Comparison of ENCODE assay signal across 8 mouse cellular contexts in genomic region chr5:100674711-100675376, GRCm38 (mm10). TPM values are rescaled to one million over a fixed set of nuclear protein-coding genes. Genes with fewer than 3 reads are reported as not detected.
DNase-seq lines count a peak whose midpoint lies in the region; ATAC-seq and TF ChIP-seq lines count a peak whose summit lies in the region.

TSS of gene Coq2 (minus strand) at chr5:100675140.

- peak; percentile 90 for TF ChIP-seq CTCF in bone marrow, adult 2 months (IDR thresholded peaks at IDR 0.05; ENCODE audit: control insufficient read depth, insufficient read depth, low read length)

- DNase-seq in A20 (ENCODE audit: low read depth, low spot score), result peak; percentile 90
- DNase-seq in heart, adult 9 months (ENCODE audit: low spot score in 2 of 2), result peak; percentile 64 to 85
- DNase-seq in liver, result peak; percentile 88
- peak; percentile 83 to 90 for DNase-seq in spleen, postnatal 4 days (ENCODE audit: low spot score in 2 of 2)

- no peak for TF ChIP-seq POLR2A in bone marrow, adult 2 months (IDR thresholded peaks at IDR 0.05; ENCODE audit: borderline replicate concordance, control insufficient read depth, low read depth, low read length)

- H3K27me3 ChIP-seq in embryonic facial prominence, embryonic 15.5 days, result no peaks in the 10 kb centered on the region
- no peaks in the 10 kb centered on the region for H3K27me3 ChIP-seq in kidney, embryonic 14.5 days (ENCODE audit: control insufficient read depth, insufficient read depth, low read length)

- 0 out of 2 replicates have a peak, but pooled peaks have one; percentile 56 for ATAC-seq in embryonic facial prominence, embryonic 15.5 days (ENCODE audit: insufficient number of reproducible peaks, low FRiP score, low TSS enrichment, low read depth)
- peak; percentile 71 for ATAC-seq in kidney, embryonic 14.5 days (ENCODE audit: low FRiP score, low TSS enrichment)
- ATAC-seq in monocyte, adult 5-6 weeks (replicated peaks; ENCODE audit: insufficient number of reproducible peaks, low FRiP score, low TSS enrichment, poor library complexity, severe bottlenecking), result peak; percentile 75

- H3K4me2 ChIP-seq in embryonic facial prominence, embryonic 15.5 days (replicated peaks), result peak within 1 kb of the TSS; percentile 67
- peak within 1 kb of the TSS; percentile 73 for H3K4me2 ChIP-seq in kidney, embryonic 14.5 days (replicated peaks; ENCODE audit: low read depth, low read length)

- H3K9me3 ChIP-seq in embryonic facial prominence, embryonic 15.5 days (replicated peaks), result no peaks in the 10 kb centered on the region
- no peaks in the 10 kb centered on the region for H3K9me3 ChIP-seq in kidney, embryonic 14.5 days (ENCODE audit: control insufficient read depth, low read length)

- WGBS in bone marrow, adult 2 months, result 4% methylated on average over 17 of the region's 17 CpGs
- WGBS in embryonic facial prominence, embryonic 15.5 days, result 10% methylated on average over 17 of the region's 17 CpGs
- 10% methylated on average over 17 of the region's 17 CpGs for WGBS in kidney, embryonic 14.5 days

- peak within 1 kb of the TSS; percentile 87 for H3K9ac ChIP-seq in embryonic facial prominence, embryonic 15.5 days
- H3K9ac ChIP-seq in kidney, embryonic 14.5 days (ENCODE audit: low read depth, low read length), result peak within 1 kb of the TSS; percentile 89

- no peaks in the 10 kb centered on the region for H3K36me3 ChIP-seq in embryonic facial prominence, embryonic 15.5 days
- peaks cover 6% of the 10 kb centered on the region; the same call in 1 of the 2 replicates for H3K36me3 ChIP-seq in kidney, embryonic 14.5 days (ENCODE audit: control insufficient read depth, insufficient read depth, low read length)

- peaks cover 1% of the 10 kb centered on the region; the same call in 1 of the 2 replicates for H3K4me1 ChIP-seq in bone marrow, adult 2 months (ENCODE audit: control insufficient read depth, insufficient read depth, low read length)
- H3K4me1 ChIP-seq in embryonic facial prominence, embryonic 15.5 days, result peaks cover 21% of the 10 kb centered on the region; the same call in 1 of the 2 replicates
- peaks cover 9% of the 10 kb centered on the region; the same call in 1 of the 2 replicates for H3K4me1 ChIP-seq in kidney, embryonic 14.5 days (ENCODE audit: control insufficient read depth, insufficient read depth, low read length)

- H3K27ac ChIP-seq in bone marrow, adult 2 months (ENCODE audit: control insufficient read depth, insufficient read depth, low read depth, low read length, poor library complexity), result peak within 1 kb of the TSS; percentile 45; the same call in 1 of the 2 replicates
- 0 out of 2 replicates have a peak within 1 kb of the TSS, but pooled peaks have one; percentile 65 for H3K27ac ChIP-seq in embryonic facial prominence, embryonic 15.5 days (replicated peaks)
- H3K27ac ChIP-seq in kidney, embryonic 14.5 days (ENCODE audit: low read depth, low read length), result peak within 1 kb of the TSS; percentile 78; the same call in 1 of the 2 replicates

- peak within 1 kb of the TSS; percentile 97 for H3K4me3 ChIP-seq in bone marrow, adult 2 months (replicated peaks; ENCODE audit: control insufficient read depth, low read depth, low read length)
- peak within 1 kb of the TSS; percentile 67 for H3K4me3 ChIP-seq in embryonic facial prominence, embryonic 15.5 days (replicated peaks)
- peak within 1 kb of the TSS; percentile 78 for H3K4me3 ChIP-seq in kidney, embryonic 14.5 days (ENCODE audit: low read length)

RNA-seq across cellular contexts. Expression of gene Coq2, which starts in this region (rescaled TPM):
- polyA plus RNA-seq in bone marrow, adult 2 months (2011; ENCODE audit: insufficient read depth, insufficient read length, low replicate concordance, missing spikeins), result 18.8 and 23.8 TPM in 2 replicates
- 53.6 and 54.5 TPM in 2 replicates for polyA plus RNA-seq in embryonic facial prominence, embryonic 15.5 days (2015; fragmentation: Nextera tagmentation; extraction: Ambion mirVana)
- polyA plus RNA-seq in kidney, embryonic 14.5 days (2014; fragmentation: Nextera tagmentation; extraction: Ambion mirVana), result 62.0 and 76.4 TPM in 2 replicates
- 35.1 to 44.1 TPM (median 40.2 TPM) in 3 replicates for total RNA-seq in monocyte, adult 5-6 weeks (2017)

Comparison
In these comparisons a context has a peak if more than half of its experiments do, and no peak if none do; other contexts are left out.
1. Peak in every context shown above with its lines: DNase-seq, ATAC-seq, H3K4me3 ChIP-seq and H3K27ac ChIP-seq.